Mouse (Mus musculus): ENCODE data around the gene Serpinf2. TPM values are rescaled to one million over a fixed set of nuclear protein-coding genes. Genes with fewer than 3 reads are reported as not detected.
A peak's percentile ranks its signal among the peaks of the same experiment; 100 is the strongest.
"Not testable (repeated sequence)": the region's sequence is repeated elsewhere in the genome, so short reads cannot be mapped to it uniquely, and the experiment has no call there.

The Serpinf2 gene
- polyA plus RNA-seq, 1 experiment from 2014 or later, result 372 TPM

- no peaks in the 10 kb centered on the region for H3K9me3 ChIP-seq (replicated peaks)
- H3K9ac ChIP-seq, result peak overlapping the region; percentile 69
- H3K4me3 ChIP-seq (replicated peaks), result peak overlapping the region; percentile 64
- H3K27me3 ChIP-seq, result no peaks in the 10 kb centered on the region
- peaks cover 82% of the 10 kb centered on the region for H3K4me1 ChIP-seq (replicated peaks)
- H3K4me2 ChIP-seq, result peak overlapping the region; percentile 86
- DNase-seq (no peak), ATAC-seq (ENCODE audit: low read depth) (no peak)
- peaks cover 9% of the 10 kb centered on the region for H3K36me3 ChIP-seq
- WGBS (ENCODE audit: insufficient replicate concordance), result 54% methylated on average over 5 of the region's 5 CpGs
- peak overlapping the region; percentile 99 for H3K27ac ChIP-seq
Measured at GRCm38 (mm10) chr11:75459141-75459711, 19.8 kb upstream of the Serpinf2 start.

GRCm38 (mm10) chr11:75458628-75459041 lies 19.2 kb upstream of the Serpinf2 start:
- Histone ChIP-seq H3K4me1 (replicated peaks) (peaks cover 82% of the 10 kb centered on the region), H3K9me3 (replicated peaks) (no peaks in the 10 kb centered on the region), H3K4me3 (replicated peaks) (no peak overlapping the region), H3K27me3 (no peaks in the 10 kb centered on the region), H3K36me3 (peaks cover 3% of the 10 kb centered on the region), H3K27ac (peak overlapping the region; percentile 99), H3K4me2 (peak overlapping the region; percentile 25), H3K9ac (peak overlapping the region; percentile 69)
- no peak for DNase-seq
- no peak for ATAC-seq (ENCODE audit: low read depth)
- 18% methylated on average over 8 of the region's 8 CpGs for WGBS (ENCODE audit: insufficient replicate concordance)

- Histone ChIP-seq H3K4me3 (replicated peaks) (no peak overlapping the region; the same call in 1 of the 2 replicates), H3K4me1 (replicated peaks) (peaks cover 82% of the 10 kb centered on the region)
- no peak for DNase-seq
Measured at GRCm38 (mm10) chr11:75458169-75458568, 18.8 kb upstream of the Serpinf2 start.

DNA sequence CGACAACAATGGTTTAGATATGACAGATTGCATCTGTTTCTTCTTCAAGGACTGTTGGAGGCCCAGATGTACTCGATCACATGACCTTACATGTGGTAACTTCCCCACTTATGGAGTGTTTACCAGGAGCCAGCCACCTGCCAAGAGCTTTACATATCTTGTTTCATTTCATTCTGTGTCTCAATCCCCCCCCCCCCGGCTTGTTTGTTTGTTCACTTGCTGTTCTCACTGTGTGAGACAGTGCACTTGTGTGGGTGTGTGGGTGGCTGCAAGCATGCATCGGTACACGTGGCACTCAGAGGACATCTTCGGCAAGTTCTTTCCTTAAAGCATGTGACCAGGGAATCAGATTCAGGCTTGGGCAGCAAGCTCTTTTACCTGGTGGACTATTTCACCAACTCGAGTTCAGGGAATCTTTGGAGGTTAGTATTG lies 17.1 kb upstream of the Serpinf2 start:
- H3K4me2 ChIP-seq, result no peak overlapping the region
- no peak overlapping the region for H3K9ac ChIP-seq
- ATAC-seq (ENCODE audit: low read depth), result no peak
- H3K9me3 ChIP-seq (replicated peaks), result no peaks in the 10 kb centered on the region
- H3K4me1 ChIP-seq (replicated peaks), result peaks cover 87% of the 10 kb centered on the region
- WGBS (ENCODE audit: insufficient replicate concordance), result 75% methylated on average over 7 of the region's 7 CpGs
- peaks cover 20% of the 10 kb centered on the region for H3K36me3 ChIP-seq
- no peaks in the 10 kb centered on the region for H3K27me3 ChIP-seq
- 0 out of 2 replicates have a peak overlapping the region, but pooled peaks have one; percentile 2 for H3K27ac ChIP-seq
- DNase-seq, result no peak
- no peak overlapping the region for H3K4me3 ChIP-seq (replicated peaks)

More at GRCm38 (mm10) chr11:75458169-75458568, 18.8 kb upstream of the Serpinf2 start:
- WGBS (ENCODE audit: insufficient replicate concordance), result 20% methylated on average over 3 of the region's 3 CpGs
- Histone ChIP-seq H3K36me3 (peaks cover 3% of the 10 kb centered on the region; the same call in 1 of the 2 replicates), H3K4me2 (peak overlapping the region; percentile 25), H3K27me3 (no peaks in the 10 kb centered on the region), H3K27ac (peak overlapping the region; percentile 99), H3K9ac (no peak overlapping the region), H3K9me3 (replicated peaks) (no peaks in the 10 kb centered on the region)
- ATAC-seq (ENCODE audit: low read depth), result no peak

DNA sequence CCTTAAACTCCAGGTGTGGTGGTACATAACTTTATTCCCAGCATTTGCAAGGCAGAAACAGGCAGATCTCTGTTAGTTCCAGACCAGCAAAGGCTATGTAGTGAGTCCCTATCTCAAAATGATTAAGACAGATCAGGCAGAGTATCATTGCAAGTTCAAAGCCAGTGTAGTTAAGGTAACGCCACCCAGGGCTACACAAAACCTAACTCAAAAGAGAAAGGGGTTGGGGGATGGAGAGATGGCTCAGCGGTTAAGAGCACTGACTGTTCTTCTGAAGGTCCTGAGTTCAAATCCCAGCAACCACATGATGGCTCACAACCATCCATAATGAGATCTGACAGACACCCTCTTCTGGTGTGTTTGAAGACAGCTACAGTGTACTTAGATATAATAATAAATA lies 16.6 kb upstream of the Serpinf2 start:
- not testable (repeated sequence) for H3K27me3 ChIP-seq; DNase-seq; H3K9ac ChIP-seq; H3K27ac ChIP-seq; H3K4me2 ChIP-seq; H3K9me3 ChIP-seq (replicated peaks); H3K4me3 ChIP-seq (replicated peaks); ATAC-seq (ENCODE audit: low read depth)
- Histone ChIP-seq H3K4me1 (replicated peaks) (peaks cover 91% of the 10 kb centered on the region), H3K36me3 (peaks cover 23% of the 10 kb centered on the region)
- 82% methylated on average over 2 of the region's 2 CpGs for WGBS (ENCODE audit: insufficient replicate concordance)

DNA sequence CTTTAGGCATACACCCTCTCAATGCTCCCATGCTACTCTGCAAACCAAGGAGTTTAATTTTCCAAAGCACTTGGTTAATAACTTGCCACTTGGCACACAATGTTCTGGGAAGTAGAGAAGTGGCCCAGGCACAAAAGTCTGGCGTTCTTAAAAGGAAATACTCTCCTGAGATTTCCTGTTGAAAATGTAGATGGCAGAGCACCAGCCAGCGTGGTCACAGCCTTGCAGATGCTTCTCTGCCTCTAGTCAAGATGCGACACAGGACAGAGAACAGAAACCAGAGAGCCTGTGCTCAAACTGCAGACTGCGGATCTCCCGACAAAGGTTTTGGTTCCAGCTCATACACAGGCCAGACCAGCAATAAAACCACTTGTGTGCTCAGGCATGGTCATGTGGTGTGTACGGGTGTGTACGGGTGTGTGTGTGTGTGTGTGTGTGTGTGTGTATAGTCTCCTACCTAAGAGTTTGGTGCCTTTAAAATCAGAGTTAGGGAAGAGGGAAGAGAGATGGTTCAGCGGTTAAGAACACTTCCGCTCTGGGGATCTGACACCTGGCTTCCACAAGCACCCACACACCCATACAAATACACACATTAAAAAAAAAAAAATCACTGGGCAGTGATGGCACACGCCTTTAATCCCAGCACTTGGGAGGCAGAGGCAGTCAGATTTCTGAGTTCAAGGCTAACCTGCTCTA lies 15.8 kb upstream of the Serpinf2 start:
- peaks cover 23% of the 10 kb centered on the region for H3K36me3 ChIP-seq
- DNase-seq, result no peak
- peak overlapping the region; percentile 83 for H3K27ac ChIP-seq
- H3K4me1 ChIP-seq (replicated peaks), result peaks cover 95% of the 10 kb centered on the region
- peak overlapping the region; percentile 88 for H3K9ac ChIP-seq
- no peaks in the 10 kb centered on the region for H3K9me3 ChIP-seq (replicated peaks)
- H3K27me3 ChIP-seq, result no peaks in the 10 kb centered on the region
- WGBS (ENCODE audit: insufficient replicate concordance), result 71% methylated on average over 10 of the region's 10 CpGs
- no peak for ATAC-seq (ENCODE audit: low read depth)
- peak overlapping the region; percentile 73 for H3K4me3 ChIP-seq (replicated peaks)
- peak overlapping the region; percentile 100 for H3K4me2 ChIP-seq

DNA sequence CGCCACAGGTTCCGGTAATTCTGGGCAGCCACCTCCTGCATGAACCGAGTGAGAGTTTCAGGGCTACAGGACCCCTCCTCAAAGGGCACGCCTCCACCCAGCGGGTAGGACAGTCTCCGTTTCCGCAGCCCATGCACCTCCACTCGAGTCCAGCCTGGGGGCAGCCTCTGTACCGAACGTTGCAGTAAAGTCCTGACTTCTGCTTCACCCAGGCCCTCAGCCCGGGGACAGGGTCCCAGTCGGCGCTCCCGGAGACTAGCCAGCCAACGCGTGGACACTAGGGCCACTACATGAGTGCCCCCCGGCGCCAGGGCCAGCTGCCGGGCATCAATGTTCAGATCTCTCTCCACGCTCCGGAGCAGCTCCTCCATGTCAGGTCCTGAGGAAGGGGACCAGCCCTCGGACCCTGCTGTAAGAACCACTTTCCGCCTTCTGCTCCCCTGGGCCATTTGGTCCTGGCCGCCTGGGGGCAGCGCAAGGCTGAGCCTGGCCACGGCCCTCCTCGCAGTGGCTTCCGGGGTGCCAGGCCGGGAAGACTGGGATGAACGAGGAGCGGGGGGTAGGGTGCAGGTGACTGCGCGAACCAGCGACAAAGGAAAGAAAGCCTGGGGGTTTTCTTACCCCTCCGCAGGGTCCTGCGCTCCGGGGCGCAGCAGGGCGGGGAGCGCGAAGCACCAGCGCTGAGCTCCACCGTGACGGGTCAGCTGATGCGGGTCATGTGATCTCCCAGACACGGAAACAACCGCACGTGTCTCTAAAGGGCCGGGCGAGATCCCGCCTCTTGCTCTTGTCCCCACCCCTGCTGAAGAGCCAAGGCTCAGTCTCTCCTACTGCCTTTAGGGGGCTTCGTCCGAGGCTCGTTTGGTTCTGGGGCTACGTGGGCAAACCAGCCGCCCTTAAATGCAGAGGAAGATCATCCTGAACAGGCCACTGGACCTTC lies 14.9 kb upstream of the Serpinf2 start, which contains the start of gene Wdr81:
Gene Wdr81, minus strand, starts transcription at position 727 of the 940 bp plus-strand sequence.
- Histone ChIP-seq H3K27ac (peak within 1 kb of the TSS; percentile 99), H3K4me1 (replicated peaks) (peaks cover 95% of the 10 kb centered on the region), H3K36me3 (peaks cover 25% of the 10 kb centered on the region), H3K4me2 (peak within 1 kb of the TSS; percentile 100), H3K27me3 (no peaks in the 10 kb centered on the region), H3K4me3 (replicated peaks) (peak within 1 kb of the TSS; percentile 73), H3K9me3 (replicated peaks) (no peaks in the 10 kb centered on the region), H3K9ac (peak within 1 kb of the TSS; percentile 88)
- ATAC-seq (ENCODE audit: low read depth) (peak; percentile 75), DNase-seq (peak; percentile 84)
- 4% methylated on average over 56 of the region's 56 CpGs for WGBS (ENCODE audit: insufficient replicate concordance)

- Histone ChIP-seq H3K4me2 (peak overlapping the region; percentile 100), H3K4me3 (replicated peaks) (peak overlapping the region; percentile 73), H3K9ac (peak overlapping the region; percentile 88), H3K9me3 (replicated peaks) (no peaks in the 10 kb centered on the region), H3K27me3 (no peaks in the 10 kb centered on the region), H3K4me1 (replicated peaks) (peaks cover 95% of the 10 kb centered on the region), H3K36me3 (peaks cover 37% of the 10 kb centered on the region), H3K27ac (peak overlapping the region; percentile 99)
- WGBS (ENCODE audit: insufficient replicate concordance), result 88% methylated on average over 31 of the region's 31 CpGs
- ATAC-seq (ENCODE audit: low read depth), result no peak
- no peak for DNase-seq
Measured at GRCm38 (mm10) chr11:75452812-75453557, 13.6 kb upstream of the Serpinf2 start.

DNA sequence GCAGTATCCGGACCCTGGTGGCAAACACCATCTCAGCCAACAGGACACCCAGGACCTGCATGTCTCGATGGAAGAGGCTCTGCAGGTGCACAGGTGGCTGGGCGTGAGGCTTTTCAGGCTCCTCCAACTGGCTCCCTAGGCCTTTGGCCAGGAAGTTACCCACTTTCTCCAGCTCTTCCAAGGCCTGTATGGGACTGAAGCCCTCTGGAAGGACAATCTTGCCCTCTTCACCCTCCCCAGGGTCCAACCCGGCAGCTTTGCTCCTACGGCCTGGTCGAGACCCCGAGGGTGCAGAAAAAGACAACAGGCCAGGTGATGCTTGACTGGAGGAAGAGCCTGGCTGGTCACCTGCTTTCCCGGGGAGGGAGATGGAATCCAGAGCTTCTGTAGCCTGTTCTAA lies 12.7 kb upstream of the Serpinf2 start:
- Histone ChIP-seq H3K27me3 (no peaks in the 10 kb centered on the region), H3K9ac (peak overlapping the region; percentile 83), H3K4me3 (replicated peaks) (peak overlapping the region; percentile 60), H3K4me1 (replicated peaks) (peaks cover 97% of the 10 kb centered on the region), H3K4me2 (peak overlapping the region; percentile 100), H3K9me3 (replicated peaks) (no peaks in the 10 kb centered on the region), H3K27ac (peak overlapping the region; percentile 99), H3K36me3 (peaks cover 46% of the 10 kb centered on the region)
- 91% methylated on average over 8 of the region's 8 CpGs for WGBS (ENCODE audit: insufficient replicate concordance)
- DNase-seq (no peak), ATAC-seq (ENCODE audit: low read depth) (no peak)

DNA sequence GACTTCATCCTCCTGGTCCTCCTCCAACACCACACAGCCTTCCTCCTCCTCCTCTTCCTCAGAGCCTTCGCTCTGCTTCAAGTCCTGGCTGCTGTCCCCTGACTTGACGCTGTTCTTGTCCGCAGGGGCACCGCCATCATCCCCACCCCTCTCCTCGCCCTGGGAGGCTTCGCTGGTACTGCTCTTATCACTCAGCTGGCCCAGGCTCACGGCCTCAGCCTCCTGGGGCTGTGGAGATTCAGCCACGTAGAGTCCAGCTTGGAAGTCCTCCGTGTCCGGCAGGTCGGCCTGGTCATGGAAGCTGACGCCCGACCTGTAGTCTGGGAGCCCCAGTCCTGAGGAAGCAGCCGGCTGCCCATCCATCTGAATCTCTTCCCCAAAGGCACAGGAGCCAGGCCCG lies 11.5 kb upstream of the Serpinf2 start:
- H3K27me3 ChIP-seq, result no peaks in the 10 kb centered on the region
- H3K36me3 ChIP-seq, result peaks cover 58% of the 10 kb centered on the region
- H3K4me2 ChIP-seq, result peak overlapping the region; percentile 100
- peak overlapping the region; percentile 83 for H3K9ac ChIP-seq
- no peaks in the 10 kb centered on the region for H3K9me3 ChIP-seq (replicated peaks)
- peak overlapping the region; percentile 60 for H3K4me3 ChIP-seq (replicated peaks)
- 41% methylated on average over 15 of the region's 15 CpGs for WGBS (ENCODE audit: insufficient replicate concordance)
- ATAC-seq (ENCODE audit: low read depth) (peak; percentile 51), DNase-seq (no peak)
- peaks cover 89% of the 10 kb centered on the region for H3K4me1 ChIP-seq (replicated peaks)
- H3K27ac ChIP-seq, result peak overlapping the region; percentile 99
